Mouse (Mus musculus) embryonic fibroblast, embryonic 13.5 days (primary cell): Measurements from ENCODE around the gene Il2rb.

ENCODE experiments used
- CTCF ChIP-seq: IDR thresholded peaks from 2 replicates; pipeline ENCODE4 v1.5.1; 2011; ENCODE audit warnings: mild to moderate bottlenecking, control low read depth, low read length, moderate library complexity, borderline replicate concordance; ENCODE audit not compliant: insufficient read depth
- POLR2A ChIP-seq: IDR thresholded peaks from 2 replicates; pipeline ENCODE4 v1.6.1; 2011; ENCODE audit warnings: low read depth, mild to moderate bottlenecking, control low read depth, low read length, moderate library complexity

DNA sequence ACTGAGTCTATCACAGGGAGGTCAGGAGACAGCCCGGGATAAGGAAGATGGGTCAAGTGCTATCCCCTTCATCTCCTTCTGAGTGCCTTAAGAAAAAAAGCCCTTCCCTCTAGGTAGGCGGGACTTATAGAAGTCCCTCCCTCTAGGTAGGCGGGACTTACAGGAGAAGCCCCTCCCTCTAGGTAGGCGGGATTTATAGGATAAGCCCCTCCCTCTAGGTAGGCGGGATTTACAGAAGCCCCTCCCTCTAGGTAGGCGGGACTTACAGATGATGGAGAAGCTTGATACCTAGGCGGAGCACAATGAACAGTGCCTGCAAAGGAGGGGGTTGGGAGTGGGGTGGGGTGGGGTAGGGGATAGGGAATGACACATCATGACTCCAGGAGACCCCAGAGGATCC is 15.0 kb downstream of the Il2rb start:
- no peak for TF ChIP-seq CTCF
- TF ChIP-seq POLR2A = no peak
